Mouse (Mus musculus): Measurements from ENCODE around the gene Alpk3. TPM values are rescaled to one million over a fixed set of nuclear protein-coding genes. Genes with fewer than 3 reads are reported as not detected.

Alpk3 gene
- total RNA-seq, 1 experiment: 3.3 TPM

DNA sequence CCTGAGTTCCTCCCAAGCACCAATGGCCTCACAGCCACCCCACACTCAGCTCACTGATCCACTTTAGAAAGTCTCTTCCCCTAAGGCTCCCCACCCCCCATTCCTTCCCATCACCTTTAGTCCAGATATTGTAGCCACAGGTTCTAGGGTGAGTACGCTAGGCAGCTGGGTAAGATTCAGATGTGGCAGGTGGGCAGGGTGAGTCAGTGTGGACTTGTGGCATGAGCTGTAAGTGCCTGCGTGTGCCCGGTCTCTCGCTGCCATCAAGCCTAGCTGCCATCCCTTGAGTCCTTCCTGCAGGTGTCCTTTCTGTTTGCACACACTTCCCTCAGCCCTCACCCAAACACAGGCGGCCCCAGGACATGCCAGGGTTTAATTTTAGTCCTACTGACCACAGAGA is 42.9 kb downstream of the Alpk3 start:
- DNase-seq (ENCODE audit: low read depth, low spot score): no peak
- Histone ChIP-seq H3K9ac (ENCODE audit: insufficient read depth, low read depth, low read length, poor library complexity, severe bottlenecking) (no peak overlapping the region), H3K4me3 (ENCODE audit: insufficient read depth in 1 of 2, low read depth in 1 of 2, low read length in 2 of 2, poor library complexity in 1 of 2, severe bottlenecking in 1 of 2) (no peak overlapping the region), H3K9me3 (ENCODE audit: control insufficient read depth, insufficient read depth, low read depth, low read length) (no peaks in the 10 kb centered on the region), H3K27ac (ENCODE audit: insufficient read depth, low read depth, low read length, poor library complexity, severe bottlenecking) (no peak overlapping the region), H3K36me3 (ENCODE audit: control insufficient read depth, insufficient read depth, low read length, poor library complexity, severe bottlenecking) (no peaks in the 10 kb centered on the region), H3K4me1 (ENCODE audit: control insufficient read depth in 2 of 2, insufficient read depth in 2 of 2, low read length in 2 of 2, poor library complexity in 1 of 2) (peaks cover 0 to 8% of the 10 kb centered on the region in 2 experiments; a peak in 1 of 4 replicates)
- TF ChIP-seq HCFC1 (IDR thresholded peaks at IDR 0.05; ENCODE audit: borderline replicate concordance, insufficient read depth, low read length) (no peak), CHD2 (IDR thresholded peaks at IDR 0.05; ENCODE audit: low read depth, low read length) (no peak), ZNF384 (IDR thresholded peaks at IDR 0.05; ENCODE audit: low read depth, low read length) (no peak), ZC3H11A (IDR thresholded peaks at IDR 0.05; ENCODE audit: borderline replicate concordance, low read depth, low read length) (no peak), MAFK (IDR thresholded peaks at IDR 0.05; ENCODE audit: insufficient read depth, low read depth, low read length) (no peak)
- in situ Hi-C loops (cut with MboI; ENCODE audit: low sequenced_read_pairs in 2 of 2, unreplicated experiment in 2 of 2): no loop called here

DNA sequence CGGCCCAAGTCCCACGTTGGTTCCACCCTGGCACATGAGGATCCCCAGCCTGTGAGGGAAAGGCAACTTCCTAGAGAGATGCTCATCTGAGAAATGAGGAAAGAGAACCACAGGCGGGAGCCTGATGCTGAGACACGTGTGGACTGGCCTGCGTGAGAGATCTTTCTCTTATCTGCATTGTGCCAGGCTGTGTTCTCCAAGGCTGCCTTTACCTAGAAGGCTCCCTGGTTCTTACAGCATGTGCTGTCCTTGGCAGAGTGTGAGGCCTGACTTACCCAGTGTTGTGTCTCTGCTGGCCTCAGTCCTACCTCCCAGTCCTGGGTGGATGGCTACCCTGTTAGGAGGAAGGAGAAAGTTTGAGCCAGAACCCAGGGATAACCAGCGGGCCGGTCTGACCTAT is 45.5 kb downstream of the Alpk3 start:
- DNase-seq (ENCODE audit: low read depth, low spot score): no peak
- Histone ChIP-seq H3K27ac (ENCODE audit: insufficient read depth, low read depth, low read length, poor library complexity, severe bottlenecking) (no peak overlapping the region), H3K9me3 (ENCODE audit: control insufficient read depth, insufficient read depth, low read depth, low read length) (no peaks in the 10 kb centered on the region), H3K4me1 (ENCODE audit: control insufficient read depth in 2 of 2, insufficient read depth in 2 of 2, low read length in 2 of 2, poor library complexity in 1 of 2) (peaks cover 0 to 6% of the 10 kb centered on the region in 2 experiments; a peak in 1 of 4 replicates), H3K9ac (ENCODE audit: insufficient read depth, low read depth, low read length, poor library complexity, severe bottlenecking) (no peak overlapping the region), H3K36me3 (ENCODE audit: control insufficient read depth, insufficient read depth, low read length, poor library complexity, severe bottlenecking) (no peaks in the 10 kb centered on the region), H3K4me3 (ENCODE audit: insufficient read depth in 1 of 2, low read depth in 1 of 2, low read length in 2 of 2, poor library complexity in 1 of 2, severe bottlenecking in 1 of 2) (no peak overlapping the region)
- TF ChIP-seq MAFK (IDR thresholded peaks at IDR 0.05; ENCODE audit: insufficient read depth, low read depth, low read length) (no peak), ZNF384 (IDR thresholded peaks at IDR 0.05; ENCODE audit: low read depth, low read length) (no peak), ZC3H11A (IDR thresholded peaks at IDR 0.05; ENCODE audit: borderline replicate concordance, low read depth, low read length) (no peak), HCFC1 (IDR thresholded peaks at IDR 0.05; ENCODE audit: borderline replicate concordance, insufficient read depth, low read length) (no peak), CHD2 (IDR thresholded peaks at IDR 0.05; ENCODE audit: low read depth, low read length) (no peak)
- in situ Hi-C loops (cut with MboI; ENCODE audit: low sequenced_read_pairs in 2 of 2, unreplicated experiment in 2 of 2): no loop called here

DNA sequence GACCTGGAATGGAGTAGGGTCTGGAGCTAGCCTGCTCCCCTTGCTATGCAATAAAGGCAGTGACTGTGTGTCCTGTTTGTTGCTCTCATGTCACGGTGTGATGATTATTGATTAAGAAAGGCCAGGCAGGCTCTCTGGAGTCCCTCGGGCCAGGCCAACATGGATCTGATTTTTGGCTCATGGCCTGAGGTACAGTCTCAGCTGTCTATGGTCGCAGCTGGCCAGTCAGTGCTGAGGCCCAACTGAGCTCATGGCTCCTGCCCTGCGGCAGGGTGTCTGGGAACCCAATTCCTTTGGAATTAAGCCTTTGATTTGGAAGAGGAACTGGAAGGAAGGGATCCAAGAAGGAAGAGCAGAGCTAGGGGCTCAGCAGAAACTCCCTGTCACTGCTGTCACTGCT is 48.1 kb downstream of the Alpk3 start:
- H3K4me3 ChIP-seq (ENCODE audit: insufficient read depth in 1 of 2, low read depth in 1 of 2, low read length in 2 of 2, poor library complexity in 1 of 2, severe bottlenecking in 1 of 2): no peak overlapping the region
- H3K9me3 ChIP-seq (ENCODE audit: control insufficient read depth, insufficient read depth, low read depth, low read length): no peaks in the 10 kb centered on the region
- peaks cover 9 to 12% of the 10 kb centered on the region in 2 experiments; a peak in 3 of 4 replicates for H3K4me1 ChIP-seq (ENCODE audit: control insufficient read depth in 2 of 2, insufficient read depth in 2 of 2, low read length in 2 of 2, poor library complexity in 1 of 2)
- no peak overlapping the region for H3K9ac ChIP-seq (ENCODE audit: insufficient read depth, low read depth, low read length, poor library complexity, severe bottlenecking)
- no peak overlapping the region for H3K27ac ChIP-seq (ENCODE audit: insufficient read depth, low read depth, low read length, poor library complexity, severe bottlenecking)
- in situ Hi-C loops (cut with MboI; ENCODE audit: low sequenced_read_pairs in 2 of 2, unreplicated experiment in 2 of 2): no loop called here
- H3K36me3 ChIP-seq (ENCODE audit: control insufficient read depth, insufficient read depth, low read length, poor library complexity, severe bottlenecking): no peaks in the 10 kb centered on the region
- DNase-seq (ENCODE audit: low read depth, low spot score): no peak
- TF ChIP-seq HCFC1 (IDR thresholded peaks at IDR 0.05; ENCODE audit: borderline replicate concordance, insufficient read depth, low read length): no peak
- no peak for TF ChIP-seq ZC3H11A (IDR thresholded peaks at IDR 0.05; ENCODE audit: borderline replicate concordance, low read depth, low read length)
- no peak for TF ChIP-seq ZNF384 (IDR thresholded peaks at IDR 0.05; ENCODE audit: low read depth, low read length)
- TF ChIP-seq CHD2 (IDR thresholded peaks at IDR 0.05; ENCODE audit: low read depth, low read length): no peak
- TF ChIP-seq MAFK (IDR thresholded peaks at IDR 0.05; ENCODE audit: insufficient read depth, low read depth, low read length): no peak

DNA sequence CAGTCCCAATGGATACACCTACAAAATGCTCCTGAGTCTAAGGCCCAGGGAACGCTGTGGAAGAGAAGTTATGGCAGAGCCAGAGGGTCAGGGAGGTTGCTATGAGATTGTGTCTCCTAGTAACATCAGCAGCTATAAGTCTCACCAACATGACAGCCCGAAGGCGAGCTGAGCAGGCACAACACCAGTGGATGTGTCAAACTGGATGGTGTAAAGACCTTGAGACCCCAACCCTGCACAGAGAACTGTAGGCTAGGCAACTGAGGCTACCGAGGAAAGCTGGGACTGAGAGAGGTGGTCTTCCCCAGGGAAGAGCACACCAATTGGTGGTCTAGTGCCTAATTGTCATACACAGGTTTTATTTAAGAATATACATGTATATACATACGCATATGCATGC is 50.8 kb downstream of the Alpk3 start:
- TF ChIP-seq ZNF384 (IDR thresholded peaks at IDR 0.05; ENCODE audit: low read depth, low read length) (no peak), CHD2 (IDR thresholded peaks at IDR 0.05; ENCODE audit: low read depth, low read length) (no peak), MAFK (IDR thresholded peaks at IDR 0.05; ENCODE audit: insufficient read depth, low read depth, low read length) (no peak), HCFC1 (IDR thresholded peaks at IDR 0.05; ENCODE audit: borderline replicate concordance, insufficient read depth, low read length) (no peak), ZC3H11A (IDR thresholded peaks at IDR 0.05; ENCODE audit: borderline replicate concordance, low read depth, low read length) (no peak)
- Histone ChIP-seq H3K4me1 (ENCODE audit: control insufficient read depth in 2 of 2, insufficient read depth in 2 of 2, low read length in 2 of 2, poor library complexity in 1 of 2) (peaks cover 9 to 15% of the 10 kb centered on the region in 2 experiments; a peak in 3 of 4 replicates), H3K9ac (ENCODE audit: insufficient read depth, low read depth, low read length, poor library complexity, severe bottlenecking) (no peak overlapping the region), H3K36me3 (ENCODE audit: control insufficient read depth, insufficient read depth, low read length, poor library complexity, severe bottlenecking) (no peaks in the 10 kb centered on the region), H3K9me3 (ENCODE audit: control insufficient read depth, insufficient read depth, low read depth, low read length) (no peaks in the 10 kb centered on the region), H3K4me3 (ENCODE audit: insufficient read depth in 1 of 2, low read depth in 1 of 2, low read length in 2 of 2, poor library complexity in 1 of 2, severe bottlenecking in 1 of 2) (no peak overlapping the region), H3K27ac (ENCODE audit: insufficient read depth, low read depth, low read length, poor library complexity, severe bottlenecking) (no peak overlapping the region)
- in situ Hi-C loops (cut with MboI; ENCODE audit: low sequenced_read_pairs in 2 of 2, unreplicated experiment in 2 of 2): no loop called here
- no peak for DNase-seq (ENCODE audit: low read depth, low spot score)

All from ES-E14 (cell line).